Mouse (Mus musculus): Measurements from ENCODE around the gene Myo3b.

Gene Myo3b

GRCm38 (mm10) chr2:70128590-70128989 lies 89.7 kb downstream of the Myo3b start:
- no peak for DNase-seq (ENCODE audit: low read depth, low spot score)

- DNase-seq (ENCODE audit: low read depth, low spot score), result no peak
Observed at GRCm38 (mm10) chr2:70129566-70129965, 90.6 kb downstream of the Myo3b start.

GRCm38 (mm10) chr2:70133281-70133680 lies 94.4 kb downstream of the Myo3b start:
- DNase-seq (ENCODE audit: low read depth, low spot score), result no peak

GRCm38 (mm10) chr2:70137226-70137998 lies 98.5 kb downstream of the Myo3b start:
- DNase-seq (ENCODE audit: low read depth, low spot score), result no peak

- no peak for DNase-seq (ENCODE audit: low read depth, low spot score)
Observed at GRCm38 (mm10) chr2:70143543-70144188, 104.7 kb downstream of the Myo3b start.

GRCm38 (mm10) chr2:70146993-70147581 lies 108.2 kb downstream of the Myo3b start:
- no peak for DNase-seq (ENCODE audit: low read depth, low spot score)

- DNase-seq (ENCODE audit: low read depth, low spot score), result no peak
Observed at GRCm38 (mm10) chr2:70148821-70149510, 110.0 kb downstream of the Myo3b start.

GRCm38 (mm10) chr2:70150399-70151035 lies 111.6 kb downstream of the Myo3b start:
- no peak for DNase-seq (ENCODE audit: low read depth, low spot score)

GRCm38 (mm10) chr2:70151930-70152329 lies 113.0 kb downstream of the Myo3b start:
- DNase-seq (ENCODE audit: low read depth, low spot score), result no peak

- no peak for DNase-seq (ENCODE audit: low read depth, low spot score)
Observed at GRCm38 (mm10) chr2:70155226-70155836, 116.4 kb downstream of the Myo3b start.

GRCm38 (mm10) chr2:70159543-70159942 lies 120.6 kb downstream of the Myo3b start:
- no peak for DNase-seq (ENCODE audit: low read depth, low spot score)

GRCm38 (mm10) chr2:70166231-70166630 lies 127.3 kb downstream of the Myo3b start:
- no peak for DNase-seq (ENCODE audit: low read depth, low spot score)

- DNase-seq (ENCODE audit: low read depth, low spot score), result no peak
Observed at GRCm38 (mm10) chr2:70167944-70168935, 129.3 kb downstream of the Myo3b start.

GRCm38 (mm10) chr2:70170469-70170868 lies 131.5 kb downstream of the Myo3b start:
- DNase-seq (ENCODE audit: low read depth, low spot score), result no peak

GRCm38 (mm10) chr2:70176823-70177708 lies 138.1 kb downstream of the Myo3b start:
- DNase-seq (ENCODE audit: low read depth, low spot score), result no peak

GRCm38 (mm10) chr2:70177709-70178030 lies 138.7 kb downstream of the Myo3b start:
- DNase-seq (ENCODE audit: low read depth, low spot score), result no peak

- no peak for DNase-seq (ENCODE audit: low read depth, low spot score)
Observed at GRCm38 (mm10) chr2:70178241-70178640, 139.3 kb downstream of the Myo3b start.

- no peak for DNase-seq (ENCODE audit: low read depth, low spot score)
Observed at GRCm38 (mm10) chr2:70182150-70182670, 143.3 kb downstream of the Myo3b start.

GRCm38 (mm10) chr2:70187040-70187439 lies 148.1 kb downstream of the Myo3b start:
- DNase-seq (ENCODE audit: low read depth, low spot score), result no peak
